Mouse (Mus musculus) C2C12 (cell line): Measurements from ENCODE around the gene Kdm5b. TPM values are rescaled to one million over a fixed set of nuclear protein-coding genes. Genes with fewer than 3 reads are reported as not detected.
A peak's percentile ranks its signal among the peaks of the same experiment; 100 is the strongest.
"Not testable (repeated sequence)": the region's sequence is repeated elsewhere in the genome, so short reads cannot be mapped to it uniquely, and the experiment has no call there.

ENCODE experiments used
- H3K27me3 ChIP-seq: one replicate; pipeline ENCODE4 v1.6.1; 2011; ENCODE audit not compliant: control insufficient read depth, insufficient read depth, insufficient read length
- H3K36me3 ChIP-seq: one replicate; pipeline ENCODE4 v1.6.1; 2011; ENCODE audit not compliant: control insufficient read depth, insufficient read depth
- H3K4me3 ChIP-seq: one replicate; pipeline ENCODE4 v1.5.1; 2011; ENCODE audit warnings: mild to moderate bottlenecking, control low read depth; ENCODE audit not compliant: poor library complexity, insufficient read depth, severe bottlenecking
- H3K79me2 ChIP-seq: one replicate; pipeline ENCODE4 v1.6.1; 2011; ENCODE audit not compliant: control insufficient read depth, insufficient read depth
- H3K79me3 ChIP-seq: one replicate; pipeline ENCODE4 v1.6.1; 2011; ENCODE audit warnings: low read depth, control low read depth
- H3ac ChIP-seq: one replicate; pipeline ENCODE3; 2011; ENCODE audit warnings: low read depth; ENCODE audit not compliant: control insufficient read depth, insufficient read length
- CEBPB ChIP-seq: IDR thresholded peaks from one replicate; pipeline ENCODE4 v1.6.1; 2011; ENCODE audit warnings: low read depth, mild to moderate bottlenecking, control low read depth, moderate library complexity
- CTCF ChIP-seq: IDR thresholded peaks from one replicate; pipeline ENCODE4 v1.5.1; 2011; ENCODE audit not compliant: control insufficient read depth, insufficient read depth, insufficient read length
- FOSL1 ChIP-seq: IDR thresholded peaks from one replicate; pipeline ENCODE4 v1.8.0; 2011; ENCODE audit warnings: mild to moderate bottlenecking, low read length; ENCODE audit not compliant: poor library complexity, insufficient read depth, severe bottlenecking
- MAX ChIP-seq: IDR thresholded peaks from one replicate; pipeline ENCODE4 v1.6.1; 2011; ENCODE audit warnings: mild to moderate bottlenecking, control low read depth
- MYOD1 ChIP-seq: IDR thresholded peaks from one replicate; pipeline ENCODE4 v1.6.1; 2011; ENCODE audit warnings: low read depth; ENCODE audit not compliant: control insufficient read depth, insufficient read length
- MYOG ChIP-seq: IDR thresholded peaks from one replicate; pipeline ENCODE4 v1.6.1; 2011; ENCODE audit not compliant: control insufficient read depth, insufficient read length; ENCODE audit errors: extremely low read depth
- USF1 ChIP-seq: IDR thresholded peaks from one replicate; pipeline ENCODE4 v1.6.1; 2011; ENCODE audit warnings: low read depth, mild to moderate bottlenecking, control low read depth, moderate library complexity
- polyA plus RNA-seq: library from polyadenylated mRNA; unstranded; fragments of >200 nt; fragmentation: generic; extraction: Trizol; gene quantifications from one replicate; pipeline ENCODE4 v1.2.1, GENCODE M21; 2012; ENCODE audit warnings: missing spikeins

Gene Kdm5b
- polyA plus RNA-seq, 1 experiment, result 3.4 TPM

- no peaks in the 10 kb centered on the region for H3K79me3 ChIP-seq
Measured at GRCm38 (mm10) chr1:134516491-134517198, 43.3 kb upstream of the Kdm5b start.

GRCm38 (mm10) chr1:134517841-134518240, 42.1 kb upstream of the Kdm5b start:
- H3K4me3 ChIP-seq, H3K79me2 ChIP-seq, H3K79me3 ChIP-seq, H3K27me3 ChIP-seq, H3ac ChIP-seq, H3K36me3 ChIP-seq: not testable (repeated sequence)

More at GRCm38 (mm10) chr1:134516491-134517198, 43.3 kb upstream of the Kdm5b start:
- no peaks in the 10 kb centered on the region for H3K79me2 ChIP-seq
- no peak overlapping the region for H3ac ChIP-seq
- TF ChIP-seq MYOG (no peak), CEBPB (no peak), CTCF (no peak)
- no peaks in the 10 kb centered on the region for H3K27me3 ChIP-seq
- H3K4me3 ChIP-seq, result no peak overlapping the region
- no peaks in the 10 kb centered on the region for H3K36me3 ChIP-seq

- Histone ChIP-seq H3ac (no peak overlapping the region), H3K36me3 (no peaks in the 10 kb centered on the region), H3K79me2 (no peaks in the 10 kb centered on the region), H3K79me3 (no peaks in the 10 kb centered on the region), H3K27me3 (no peaks in the 10 kb centered on the region), H3K4me3 (no peak overlapping the region)
- TF ChIP-seq FOSL1 (no peak), CTCF (peak; percentile 59)
Measured at GRCm38 (mm10) chr1:134518677-134519076, 41.3 kb upstream of the Kdm5b start.

- H3K79me3 ChIP-seq, H3K79me2 ChIP-seq: not testable (repeated sequence)
Measured at GRCm38 (mm10) chr1:134519201-134519600, 40.8 kb upstream of the Kdm5b start.

GRCm38 (mm10) chr1:134520001-134520721, 39.8 kb upstream of the Kdm5b start:
- Histone ChIP-seq H3ac (no peak overlapping the region), H3K79me2 (no peaks in the 10 kb centered on the region), H3K36me3 (no peaks in the 10 kb centered on the region), H3K4me3 (no peak overlapping the region), H3K27me3 (no peaks in the 10 kb centered on the region), H3K79me3 (no peaks in the 10 kb centered on the region)
- TF ChIP-seq MYOD1, result no peak
- no peak for TF ChIP-seq CTCF
- TF ChIP-seq FOSL1, result no peak

More at GRCm38 (mm10) chr1:134519201-134519600, 40.8 kb upstream of the Kdm5b start:
- not testable (repeated sequence) for H3K4me3 ChIP-seq, H3K27me3 ChIP-seq, H3K36me3 ChIP-seq, H3ac ChIP-seq

- no peaks in the 10 kb centered on the region for H3K27me3 ChIP-seq
- H3K79me2 ChIP-seq, result no peaks in the 10 kb centered on the region
- TF ChIP-seq FOSL1, result no peak
- no peak for TF ChIP-seq MAX
- TF ChIP-seq USF1, result no peak
- no peak for TF ChIP-seq CEBPB
- TF ChIP-seq MYOG, result no peak
- TF ChIP-seq CTCF, result no peak
- no peak for TF ChIP-seq MYOD1
- H3K79me3 ChIP-seq, result no peaks in the 10 kb centered on the region
- no peaks in the 10 kb centered on the region for H3K36me3 ChIP-seq
- no peak overlapping the region for H3K4me3 ChIP-seq
- no peak overlapping the region for H3ac ChIP-seq
Measured at GRCm38 (mm10) chr1:134521163-134521562, 38.8 kb upstream of the Kdm5b start.

- Histone ChIP-seq H3K27me3 (no peaks in the 10 kb centered on the region), H3K4me3 (no peak overlapping the region), H3K79me2 (no peaks in the 10 kb centered on the region), H3K36me3 (no peaks in the 10 kb centered on the region), H3K79me3 (no peaks in the 10 kb centered on the region), H3ac (no peak overlapping the region)
- no peak for TF ChIP-seq FOSL1
- no peak for TF ChIP-seq MYOD1
- no peak for TF ChIP-seq CEBPB
- no peak for TF ChIP-seq MYOG
- no peak for TF ChIP-seq CTCF
- TF ChIP-seq MAX, result no peak
- no peak for TF ChIP-seq USF1
Measured at GRCm38 (mm10) chr1:134522325-134522724, 37.6 kb upstream of the Kdm5b start.
